Mouse (Mus musculus) hindbrain, postnatal 0 days (tissue): Measurements from ENCODE around the gene Olfr610. TPM values are rescaled to one million over a fixed set of nuclear protein-coding genes. Genes with fewer than 3 reads are reported as not detected.
A peak's percentile ranks its signal among the peaks of the same experiment; 100 is the strongest.
"Not testable (repeated sequence)": the region's sequence is repeated elsewhere in the genome, so short reads cannot be mapped to it uniquely, and the experiment has no call there.

Source experiments
- ATAC-seq: fragments of 200-750 bp; cut with Nextera tagmentation; 2 replicates; pipeline ENCODE4 v1.8.0; 2017; ENCODE audit warnings: mild to moderate bottlenecking, moderate TSS enrichment, moderate library complexity
- DNase-seq: peaks from one replicate; pipeline ENCODE4 v3.0.0-alpha.2; 2015; ENCODE audit warnings: low spot score
- H3K27ac ChIP-seq: fragments of 300-500 bp; sonication (generic); 2 replicates; pipeline ENCODE4 v1.5.1; 2014; ENCODE audit warnings: mild to moderate bottlenecking
- H3K27me3 ChIP-seq: fragments of 300-500 bp; sonication (generic); 2 replicates; pipeline ENCODE4 v1.6.1; 2014; ENCODE audit warnings: low read length, mixed read lengths; ENCODE audit not compliant: insufficient read depth
- H3K36me3 ChIP-seq: fragments of 300-500 bp; sonication (generic); 2 replicates; pipeline ENCODE4 v1.6.1; 2014; ENCODE audit warnings: low read length, mixed read lengths; ENCODE audit not compliant: insufficient read depth
- H3K4me1 ChIP-seq: fragments of 300-500 bp; sonication (generic); 2 replicates; pipeline ENCODE4 v1.6.1; 2014; ENCODE audit warnings: antibody characterized with exemption, low read length, mixed read lengths; ENCODE audit not compliant: insufficient read depth
- H3K4me2 ChIP-seq: fragments of 300-500 bp; sonication (generic); 2 replicates; pipeline ENCODE4 v1.6.1; 2014; ENCODE audit warnings: low read depth, mild to moderate bottlenecking, low read length, moderate library complexity, mixed read lengths
- H3K4me3 ChIP-seq: fragments of 300-500 bp; sonication (generic); 2 replicates; pipeline ENCODE4 v1.5.1; 2014; ENCODE audit warnings: low read length
- H3K9ac ChIP-seq: fragments of 300-500 bp; sonication (generic); replicated peaks from 2 replicates; pipeline ENCODE4 v1.6.1; 2014; ENCODE audit warnings: mild to moderate bottlenecking, low read length, moderate library complexity, mixed read lengths
- H3K9me3 ChIP-seq: fragments of 300-500 bp; sonication (generic); 2 replicates; pipeline ENCODE4 v1.6.1; 2016; ENCODE audit warnings: low read length, mixed read lengths
- CTCF ChIP-seq: IDR thresholded peaks from 2 replicates; pipeline ENCODE4 v1.5.1; 2016; ENCODE audit warnings: antibody characterized with exemption, control low read depth, low read depth
- WGBS: fragments of 180-500 bp; shearing (Covaris S2); extraction: QIAGEN DNeasy Blood & Tissue Kit; methylation state at CpG from one replicate; pipeline ENCODE4 v1.1.7; 2014; 5-methylcytosine and 5-hydroxymethylcytosine counted together
- polyA plus RNA-seq: library from polyadenylated mRNA; unstranded; fragments of >200 nt; fragmentation: Nextera tagmentation; extraction: Ambion mirVana; gene quantifications from 2 replicates; pipeline ENCODE4 v1.2.1, GENCODE M21; 2015
- total RNA-seq: library from RNA; depleted of rRNA; stranded (reverse); fragments of >200 nt; gene quantifications from 2 replicates; pipeline ENCODE4 v1.2.3, GENCODE M21; 2014; rRNA removed

The Olfr610 gene
- total RNA-seq (not detected in 2 replicates), polyA plus RNA-seq (not detected in 2 replicates)

- DNase-seq (no peak), ATAC-seq (no peak)
- Histone ChIP-seq H3K4me1 (no peaks in the 10 kb centered on the region), H3K27ac (no peak within 1 kb of the TSS), H3K27me3 (no peaks in the 10 kb centered on the region), H3K4me2 (no peak within 1 kb of the TSS), H3K4me3 (no peak within 1 kb of the TSS), H3K36me3 (no peaks in the 10 kb centered on the region), H3K9me3 (no peaks in the 10 kb centered on the region), H3K9ac (no peak within 1 kb of the TSS)
- WGBS: 86% methylated on average over 2 of the region's 2 CpGs
- TF ChIP-seq CTCF: no peak
These were observed at the start of gene Olfr610 for GRCm38 (mm10) chr7:103512022-103512421. TSS of gene Olfr610 (minus strand) at chr7:103512122.

GRCm38 (mm10) chr7:103555779-103556178 is 43.9 kb upstream of the Olfr610 start, which contains the start of gene Olfr615:
TSS of gene Olfr615 (plus strand) at chr7:103556079.
- Histone ChIP-seq H3K9me3 (no peaks in the 10 kb centered on the region), H3K4me1 (no peaks in the 10 kb centered on the region), H3K9ac (no peak within 1 kb of the TSS), H3K4me2 (no peak within 1 kb of the TSS), H3K36me3 (no peaks in the 10 kb centered on the region), H3K27ac (no peak within 1 kb of the TSS), H3K27me3 (no peaks in the 10 kb centered on the region), H3K4me3 (no peak within 1 kb of the TSS)
- ATAC-seq (no peak), DNase-seq (no peak)
- TF ChIP-seq CTCF: no peak
- 86% methylated on average over 2 of the region's 2 CpGs for WGBS

GRCm38 (mm10) chr7:103547774-103548173 is 35.9 kb upstream of the Olfr610 start, which contains the start of gene Olfr613:
TSS of gene Olfr613 (plus strand) at chr7:103548074.
- no peaks in the 10 kb centered on the region for H3K27me3 ChIP-seq
- H3K9me3 ChIP-seq: no peaks in the 10 kb centered on the region
- TF ChIP-seq CTCF: no peak
- H3K9ac ChIP-seq: no peak within 1 kb of the TSS
- H3K4me1 ChIP-seq: no peaks in the 10 kb centered on the region
- DNase-seq (no peak), ATAC-seq (no peak)
- H3K4me2 ChIP-seq: no peak within 1 kb of the TSS
- H3K4me3 ChIP-seq: no peak within 1 kb of the TSS
- no peak within 1 kb of the TSS for H3K27ac ChIP-seq
- 88% methylated on average over 2 of the region's 2 CpGs for WGBS
- no peaks in the 10 kb centered on the region for H3K36me3 ChIP-seq

GRCm38 (mm10) chr7:103542617-103543016 is 30.7 kb upstream of the Olfr610 start, which contains the start of gene Olfr612:
TSS of gene Olfr612 (minus strand) at chr7:103542717.
- WGBS: 78% methylated on average over 2 of the region's 2 CpGs
- not testable (repeated sequence) for ATAC-seq, H3K4me2 ChIP-seq, H3K9me3 ChIP-seq, DNase-seq, H3K4me3 ChIP-seq, H3K4me1 ChIP-seq, H3K27me3 ChIP-seq, H3K9ac ChIP-seq, H3K36me3 ChIP-seq, H3K27ac ChIP-seq

GRCm38 (mm10) chr7:103520746-103521145 is 8.8 kb upstream of the Olfr610 start, which contains the start of gene Olfr611:
TSS of gene Olfr611 (minus strand) at chr7:103520846.
- not testable (repeated sequence) for DNase-seq, H3K36me3 ChIP-seq, ATAC-seq, H3K27me3 ChIP-seq, H3K9ac ChIP-seq, H3K4me3 ChIP-seq, H3K4me2 ChIP-seq, H3K27ac ChIP-seq, H3K9me3 ChIP-seq, H3K4me1 ChIP-seq
- WGBS: 53% methylated on average over 1 of the region's 1 CpGs

GRCm38 (mm10) chr7:103497962-103498361 is 14.0 kb downstream of the Olfr610 start, which contains the start of gene Olfr609:
TSS of gene Olfr609 (minus strand) at chr7:103498062.
- TF ChIP-seq CTCF: no peak
- Histone ChIP-seq H3K4me2 (no peak within 1 kb of the TSS), H3K36me3 (no peaks in the 10 kb centered on the region), H3K27me3 (no peaks in the 10 kb centered on the region), H3K9ac (no peak within 1 kb of the TSS), H3K27ac (no peak within 1 kb of the TSS), H3K4me1 (no peaks in the 10 kb centered on the region), H3K4me3 (no peak within 1 kb of the TSS), H3K9me3 (no peaks in the 10 kb centered on the region)
- no peak for DNase-seq
- WGBS: 64% methylated on average over 1 of the region's 1 CpGs
- no peak for ATAC-seq

- DNase-seq: peak; percentile 2
- not testable (repeated sequence) for H3K27ac ChIP-seq, H3K9me3 ChIP-seq, ATAC-seq, H3K9ac ChIP-seq, H3K4me2 ChIP-seq, H3K4me3 ChIP-seq, H3K36me3 ChIP-seq, H3K27me3 ChIP-seq, H3K4me1 ChIP-seq
- WGBS: 73% methylated on average over 9 of the region's 9 CpGs
These were observed 34.8 kb downstream of the Olfr610 start for GRCm38 (mm10) chr7:103477106-103477505.
